Mouse (Mus musculus) midbrain, postnatal 0 days (tissue): Measurements from ENCODE around the gene Dcdc2a. TPM values are rescaled to one million over a fixed set of nuclear protein-coding genes. Genes with fewer than 3 reads are reported as not detected.
A peak's percentile ranks its signal among the peaks of the same experiment; 100 is the strongest.

Source experiments
- ATAC-seq: fragments of 200-750 bp; cut with Nextera tagmentation; 2 replicates; pipeline ENCODE4 v1.8.0; 2017; ENCODE audit warnings: moderate number of reproducible peaks, mild to moderate bottlenecking, moderate TSS enrichment, moderate library complexity; ENCODE audit not compliant: low FRiP score
- DNase-seq: peaks from one replicate; pipeline ENCODE4 v3.0.0-alpha.2; 2015; ENCODE audit warnings: low spot score
- H3K27ac ChIP-seq: fragments of 300-500 bp; sonication (generic); 2 replicates; pipeline ENCODE4 v1.5.1; 2014; ENCODE audit warnings: low read depth, mild to moderate bottlenecking, low read length, mixed read lengths
- H3K27me3 ChIP-seq: fragments of 300-500 bp; sonication (generic); 2 replicates; pipeline ENCODE4 v1.6.1; 2014; ENCODE audit warnings: low read length, control low read depth, mixed read lengths; ENCODE audit not compliant: insufficient read depth
- H3K36me3 ChIP-seq: fragments of 300-500 bp; sonication (generic); 2 replicates; pipeline ENCODE4 v1.6.1; 2014; ENCODE audit warnings: low read length, control low read depth, mixed read lengths; ENCODE audit not compliant: insufficient read depth
- H3K4me1 ChIP-seq: fragments of 300-500 bp; sonication (generic); 2 replicates; pipeline ENCODE4 v1.6.1; 2014; ENCODE audit warnings: mild to moderate bottlenecking, control low read depth, antibody characterized with exemption, low read length, mixed read lengths; ENCODE audit not compliant: insufficient read depth
- H3K4me2 ChIP-seq: fragments of 300-500 bp; sonication (generic); 2 replicates; pipeline ENCODE4 v1.6.1; 2014; ENCODE audit warnings: low read depth, mild to moderate bottlenecking, low read length, mixed read lengths; ENCODE audit not compliant: poor library complexity, severe bottlenecking
- H3K4me3 ChIP-seq: fragments of 300-500 bp; sonication (generic); 2 replicates; pipeline ENCODE4 v1.5.1; 2014; ENCODE audit warnings: low read depth, mild to moderate bottlenecking, low read length, moderate library complexity
- H3K9ac ChIP-seq: fragments of 300-500 bp; sonication (generic); replicated peaks from 2 replicates; pipeline ENCODE4 v1.6.1; 2014; ENCODE audit warnings: mild to moderate bottlenecking, low read length, moderate library complexity, mixed read lengths; ENCODE audit not compliant: poor library complexity, severe bottlenecking
- H3K9me3 ChIP-seq: fragments of 300-500 bp; sonication (generic); 2 replicates; pipeline ENCODE4 v1.6.1; 2016; ENCODE audit warnings: low read length, control low read depth
- CTCF ChIP-seq: IDR thresholded peaks from 2 replicates; pipeline ENCODE4 v1.5.1; 2016; ENCODE audit warnings: antibody characterized with exemption, mild to moderate bottlenecking
- WGBS: fragments of 180-500 bp; shearing (Covaris S2); extraction: QIAGEN DNeasy Blood & Tissue Kit; methylation state at CpG from one replicate; pipeline ENCODE4 v1.1.7; 2014; 5-methylcytosine and 5-hydroxymethylcytosine counted together
- polyA plus RNA-seq: library from polyadenylated mRNA; unstranded; fragments of >200 nt; fragmentation: Nextera tagmentation; extraction: Ambion mirVana; gene quantifications from 2 replicates; pipeline ENCODE4 v1.2.1, GENCODE M21; 2015
- total RNA-seq: library from RNA; depleted of rRNA; stranded (reverse); fragments of >200 nt; gene quantifications from 2 replicates; pipeline ENCODE4 v1.2.3, GENCODE M21; 2014

The Dcdc2a gene
- total and polyA plus RNA-seq, 2 experiments from 2014 or later = 1.5 to 8.0 TPM

DNA sequence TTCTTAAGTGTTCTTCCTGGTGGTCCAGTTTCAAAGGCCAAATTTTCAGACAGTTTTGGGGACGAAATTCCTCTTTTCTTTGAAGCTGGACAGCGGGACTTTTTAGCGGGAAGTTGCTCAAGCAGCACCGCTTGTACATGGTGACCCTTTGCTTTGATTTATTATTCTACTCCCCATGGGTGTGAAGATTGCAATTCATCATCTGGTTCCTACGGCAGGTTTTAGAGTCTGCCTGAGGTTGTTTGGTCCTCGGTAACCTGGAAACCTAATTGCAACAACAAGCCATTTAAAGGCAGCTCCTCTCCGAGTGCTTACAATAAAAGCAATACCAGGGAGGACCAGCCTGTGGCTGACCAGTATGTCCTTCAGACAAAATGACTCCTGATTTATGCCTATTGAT, 21.5 kb downstream of the Dcdc2a start:
- no peaks in the 10 kb centered on the region for H3K9me3 ChIP-seq
- peak; percentile 20 for DNase-seq
- no peak overlapping the region for H3K4me3 ChIP-seq
- no peak overlapping the region for H3K9ac ChIP-seq
- H3K27ac ChIP-seq = no peak overlapping the region
- H3K27me3 ChIP-seq = no peaks in the 10 kb centered on the region
- WGBS = 32% methylated on average over 7 of the region's 7 CpGs
- ATAC-seq = no peak
- H3K36me3 ChIP-seq = no peaks in the 10 kb centered on the region
- TF ChIP-seq CTCF = no peak
- no peak overlapping the region for H3K4me2 ChIP-seq
- no peaks in the 10 kb centered on the region for H3K4me1 ChIP-seq

- ATAC-seq = no peak
- no peaks in the 10 kb centered on the region for H3K27me3 ChIP-seq
- no peak overlapping the region for H3K4me2 ChIP-seq
- no peak overlapping the region for H3K27ac ChIP-seq
- TF ChIP-seq CTCF = no peak
- H3K4me3 ChIP-seq = no peak overlapping the region
- no peaks in the 10 kb centered on the region for H3K4me1 ChIP-seq
- H3K36me3 ChIP-seq = no peaks in the 10 kb centered on the region
- H3K9me3 ChIP-seq = no peaks in the 10 kb centered on the region
- no peak for DNase-seq
- no peak overlapping the region for H3K9ac ChIP-seq
- WGBS = 41% methylated on average over 15 of the region's 15 CpGs
These were observed 27.4 kb downstream of the Dcdc2a start for GRCm38 (mm10) chr13:25083144-25083572.

DNA sequence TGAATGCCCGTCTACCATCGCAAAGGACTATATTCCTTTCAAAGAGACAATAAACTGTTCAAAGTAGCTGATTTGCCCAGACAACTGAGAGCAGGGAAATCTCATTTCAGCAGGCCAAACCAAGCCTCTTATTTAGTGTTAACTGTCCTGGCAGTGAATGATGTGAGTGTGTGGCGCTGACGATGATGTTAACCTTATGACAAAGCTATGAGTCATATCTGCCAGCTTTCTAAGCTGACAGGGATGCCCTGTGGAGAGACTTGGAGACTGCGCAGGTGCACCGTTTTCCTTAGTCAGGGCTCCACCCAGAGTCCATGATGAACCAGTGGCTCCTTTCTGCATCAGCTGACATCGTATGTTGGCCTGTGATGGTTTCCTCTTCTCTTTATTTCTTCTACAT, 29.3 kb downstream of the Dcdc2a start:
- DNase-seq (no peak), ATAC-seq (no peak)
- Histone ChIP-seq H3K4me1 (no peaks in the 10 kb centered on the region), H3K4me2 (no peak overlapping the region), H3K27ac (no peak overlapping the region), H3K4me3 (no peak overlapping the region), H3K27me3 (no peaks in the 10 kb centered on the region), H3K9me3 (no peaks in the 10 kb centered on the region), H3K9ac (no peak overlapping the region), H3K36me3 (no peaks in the 10 kb centered on the region)
- 91% methylated on average over 7 of the region's 7 CpGs for WGBS
- no peak for TF ChIP-seq CTCF

DNA sequence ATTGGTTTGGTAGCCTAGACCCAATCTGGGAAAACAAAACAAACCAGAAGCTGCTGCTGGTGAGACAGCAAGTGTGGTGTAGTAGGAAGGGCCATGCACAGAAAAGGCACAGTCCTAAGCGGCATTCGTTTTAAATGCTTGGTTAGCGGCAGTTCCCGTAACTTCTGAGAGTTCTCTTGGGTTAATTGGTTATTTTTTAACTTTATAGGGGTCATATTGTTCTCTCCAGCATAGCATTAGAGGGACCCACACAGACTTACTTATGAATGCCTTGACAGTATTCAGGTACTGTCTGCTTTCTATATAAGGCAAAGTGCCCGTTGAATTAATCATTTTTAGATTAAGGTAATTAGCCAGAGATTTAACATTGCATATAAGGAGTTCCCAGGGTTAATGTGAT, 35.5 kb downstream of the Dcdc2a start:
- Histone ChIP-seq H3K4me3 (no peak overlapping the region), H3K4me1 (no peaks in the 10 kb centered on the region), H3K27ac (no peak overlapping the region), H3K27me3 (no peaks in the 10 kb centered on the region), H3K9ac (no peak overlapping the region), H3K36me3 (no peaks in the 10 kb centered on the region), H3K4me2 (no peak overlapping the region), H3K9me3 (no peaks in the 10 kb centered on the region)
- DNase-seq (no peak), ATAC-seq (no peak)
- WGBS = 84% methylated on average over 5 of the region's 5 CpGs
- no peak for TF ChIP-seq CTCF

- ATAC-seq = no peak
- no peaks in the 10 kb centered on the region for H3K9me3 ChIP-seq
- H3K27me3 ChIP-seq = no peaks in the 10 kb centered on the region
- no peak for TF ChIP-seq CTCF
- no peaks in the 10 kb centered on the region for H3K36me3 ChIP-seq
- H3K4me1 ChIP-seq = no peaks in the 10 kb centered on the region
- no peak for DNase-seq
- H3K4me3 ChIP-seq = no peak overlapping the region
- H3K4me2 ChIP-seq = no peak overlapping the region
- 90% methylated on average over 4 of the region's 4 CpGs for WGBS
- H3K27ac ChIP-seq = no peak overlapping the region
- H3K9ac ChIP-seq = no peak overlapping the region
These were observed 38.0 kb downstream of the Dcdc2a start for GRCm38 (mm10) chr13:25093776-25094175.

DNA sequence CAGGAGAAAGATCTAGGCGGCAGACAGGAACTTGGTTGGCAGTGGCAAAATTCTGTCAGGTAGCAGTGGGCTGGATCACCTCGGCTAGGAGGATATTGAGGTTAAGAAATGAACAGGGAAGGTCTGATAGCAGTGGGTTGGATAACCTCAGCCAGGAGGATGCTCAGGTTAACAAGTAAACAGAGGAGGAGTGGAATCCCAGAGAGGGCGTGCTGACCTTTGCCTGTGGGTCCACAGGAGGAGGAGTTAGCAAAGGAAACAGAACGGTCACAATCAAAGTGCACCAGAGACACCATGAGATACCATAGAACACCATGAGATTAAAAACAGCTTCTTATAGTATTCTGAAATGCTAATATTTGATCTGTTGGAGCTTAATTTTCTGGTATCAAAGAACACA, 38.6 kb downstream of the Dcdc2a start:
- no peaks in the 10 kb centered on the region for H3K27me3 ChIP-seq
- no peak for TF ChIP-seq CTCF
- ATAC-seq = no peak

GRCm38 (mm10) chr13:25097348-25097747, 41.5 kb downstream of the Dcdc2a start:
- H3K9me3 ChIP-seq = no peaks in the 10 kb centered on the region

More for the DNA sequence above, 38.6 kb downstream of the Dcdc2a start:
- Histone ChIP-seq H3K36me3 (no peaks in the 10 kb centered on the region), H3K4me1 (no peaks in the 10 kb centered on the region), H3K4me3 (no peak overlapping the region), H3K27ac (no peak overlapping the region), H3K4me2 (no peak overlapping the region), H3K9ac (no peak overlapping the region), H3K9me3 (no peaks in the 10 kb centered on the region)
- no peak for DNase-seq
- WGBS = 78% methylated on average over 4 of the region's 4 CpGs

More at GRCm38 (mm10) chr13:25097348-25097747, 41.5 kb downstream of the Dcdc2a start:
- Histone ChIP-seq H3K27me3 (no peaks in the 10 kb centered on the region), H3K27ac (no peak overlapping the region), H3K4me3 (no peak overlapping the region), H3K4me2 (no peak overlapping the region), H3K4me1 (no peaks in the 10 kb centered on the region), H3K36me3 (no peaks in the 10 kb centered on the region), H3K9ac (no peak overlapping the region)
- no peak for ATAC-seq
- WGBS = 90% methylated on average over 8 of the region's 8 CpGs
- TF ChIP-seq CTCF = no peak
- DNase-seq = no peak
